Mouse (Mus musculus): ENCODE results near the gene Bcl7a. TPM values are rescaled to one million over a fixed set of nuclear protein-coding genes. Genes with fewer than 3 reads are reported as not detected.

Gene Bcl7a
- polyA plus RNA-seq, 1 experiment from 2014 or later: 12.1 TPM

DNA sequence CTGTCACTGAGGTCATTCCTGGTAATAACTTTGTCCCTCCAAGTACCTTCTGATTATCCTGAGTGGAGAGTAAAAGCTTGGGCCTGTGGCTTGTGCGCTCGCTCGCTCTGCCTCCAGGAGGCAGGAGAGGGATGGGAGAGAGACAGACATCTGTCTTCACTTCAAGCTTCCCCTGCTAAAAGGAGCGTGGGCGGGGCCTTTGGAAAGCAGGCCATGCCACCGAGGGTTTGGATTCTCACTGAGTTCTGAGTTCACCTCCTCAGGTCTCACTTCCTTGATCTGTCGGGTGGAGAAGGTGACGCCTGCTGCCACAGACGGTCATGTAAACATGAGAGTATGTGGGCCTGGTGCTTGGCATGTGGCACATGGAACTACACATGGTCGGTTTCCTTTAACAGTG, 6.8 kb downstream of the Bcl7a start:
- Histone ChIP-seq H3K9ac (ENCODE audit: low read length) (no peak overlapping the region), H3K27ac (replicated peaks in 1 of 2; ENCODE audit: control insufficient read depth in 1 of 2, insufficient read depth in 1 of 2, low read depth in 2 of 2, low read length in 2 of 2) (peak overlapping the region in 1 of 2 experiments; percentile 41; a peak in 1 of 4 replicates), H3K4me2 (ENCODE audit: low read length) (no peak overlapping the region), H3K27me3 (ENCODE audit: control insufficient read depth, insufficient read depth, low read length) (no peaks in the 10 kb centered on the region), H3K9me3 (ENCODE audit: control insufficient read depth, low read length) (no peaks in the 10 kb centered on the region), H3K4me3 (ENCODE audit: control insufficient read depth in 1 of 2, insufficient read depth in 1 of 2, low read depth in 1 of 2, low read length in 2 of 2) (no peak overlapping the region), H3K4me1 (ENCODE audit: control insufficient read depth in 2 of 2, insufficient read depth in 2 of 2, low read length in 2 of 2) (peaks cover 32 to 45% of the 10 kb centered on the region in 2 experiments), H3K36me3 (ENCODE audit: control insufficient read depth, insufficient read depth, low read length) (peaks cover 10% of the 10 kb centered on the region)
- ATAC-seq (ENCODE audit: insufficient number of reproducible peaks, insufficient read depth, low FRiP score, low read depth): no peak
- WGBS: 30% methylated on average over 10 of the region's 10 CpGs

DNA sequence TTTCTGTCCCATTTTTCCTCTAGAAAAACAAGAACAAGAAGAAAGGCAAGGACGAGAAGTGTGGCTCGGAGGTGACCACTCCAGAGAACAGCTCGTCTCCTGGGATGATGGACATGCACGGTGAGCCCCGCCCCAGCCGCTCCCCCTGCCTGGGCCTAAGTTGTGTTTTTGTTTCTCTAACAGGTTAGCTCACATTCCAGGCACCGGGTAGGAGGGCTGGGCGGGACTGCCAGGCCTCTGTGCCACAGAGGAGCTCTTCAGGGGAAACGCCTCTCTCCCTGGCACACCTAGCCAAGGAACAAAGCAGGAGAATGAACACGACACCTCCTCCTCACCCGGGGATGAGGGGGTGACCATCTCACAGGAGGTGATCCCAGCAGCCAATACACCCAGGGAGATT, 12.3 kb downstream of the Bcl7a start:
- Histone ChIP-seq H3K27ac (replicated peaks in 1 of 2; ENCODE audit: control insufficient read depth in 1 of 2, insufficient read depth in 1 of 2, low read depth in 2 of 2, low read length in 2 of 2) (no peak overlapping the region), H3K4me3 (ENCODE audit: control insufficient read depth in 1 of 2, insufficient read depth in 1 of 2, low read depth in 1 of 2, low read length in 2 of 2) (no peak overlapping the region), H3K4me1 (ENCODE audit: control insufficient read depth in 2 of 2, insufficient read depth in 2 of 2, low read length in 2 of 2) (peaks cover 11% of the 10 kb centered on the region in 2 experiments), H3K27me3 (ENCODE audit: control insufficient read depth, insufficient read depth, low read length) (no peaks in the 10 kb centered on the region), H3K4me2 (ENCODE audit: low read length) (no peak overlapping the region), H3K36me3 (ENCODE audit: control insufficient read depth, insufficient read depth, low read length) (peaks cover 65% of the 10 kb centered on the region), H3K9me3 (ENCODE audit: control insufficient read depth, low read length) (no peaks in the 10 kb centered on the region), H3K9ac (ENCODE audit: low read length) (no peak overlapping the region)
- ATAC-seq (ENCODE audit: insufficient number of reproducible peaks, insufficient read depth, low FRiP score, low read depth): no peak
- WGBS: 72% methylated on average over 11 of the region's 11 CpGs

DNA sequence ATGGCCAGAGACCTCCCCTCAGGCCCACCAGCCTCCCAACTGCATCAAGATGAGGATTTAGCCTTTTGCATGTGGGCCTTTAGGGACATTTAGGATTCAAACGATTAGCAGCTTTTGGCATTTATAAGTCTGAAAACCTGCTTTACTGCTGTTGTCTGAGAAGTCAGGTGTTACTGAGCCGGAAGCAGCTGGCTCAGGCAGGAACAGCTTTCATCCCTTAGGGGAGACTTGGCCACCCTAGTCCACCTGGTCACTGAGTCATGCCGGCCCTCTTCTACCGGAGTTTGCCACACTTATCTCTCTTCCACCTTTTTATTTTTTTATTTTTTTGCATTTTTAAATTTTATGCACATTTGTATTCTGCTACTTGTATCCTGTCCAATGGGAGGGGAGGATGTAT, 13.6 kb downstream of the Bcl7a start:
- no peak for ATAC-seq (ENCODE audit: insufficient number of reproducible peaks, insufficient read depth, low FRiP score, low read depth)
- WGBS: 93% methylated on average over 4 of the region's 4 CpGs

DNA sequence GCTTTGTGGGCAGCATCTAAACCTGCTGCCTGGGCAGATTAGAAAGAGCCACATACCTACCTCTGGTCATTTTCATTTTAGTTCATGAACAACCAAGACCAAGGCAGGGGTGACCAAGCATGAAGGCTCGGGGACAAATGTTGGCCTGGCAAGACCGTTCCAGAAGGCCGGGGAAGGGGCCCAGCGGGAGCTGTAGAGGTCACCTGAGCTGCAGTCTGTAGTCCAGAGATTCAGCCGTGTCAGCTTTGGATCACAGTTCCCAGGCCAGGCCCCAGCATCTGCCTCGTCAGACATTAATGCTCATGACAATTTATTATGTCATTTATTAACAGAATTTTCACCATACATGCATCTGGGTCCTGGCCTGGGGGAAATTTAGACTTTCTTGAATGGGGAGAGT, 15.8 kb downstream of the Bcl7a start:
- Histone ChIP-seq H3K9ac (ENCODE audit: low read length) (no peak overlapping the region), H3K9me3 (ENCODE audit: control insufficient read depth, low read length) (no peaks in the 10 kb centered on the region), H3K27me3 (ENCODE audit: control insufficient read depth, insufficient read depth, low read length) (no peaks in the 10 kb centered on the region), H3K4me2 (ENCODE audit: low read length) (no peak overlapping the region), H3K4me3 (ENCODE audit: control insufficient read depth in 1 of 2, insufficient read depth in 1 of 2, low read depth in 1 of 2, low read length in 2 of 2) (no peak overlapping the region), H3K36me3 (ENCODE audit: control insufficient read depth, insufficient read depth, low read length) (peaks cover 91% of the 10 kb centered on the region), H3K27ac (replicated peaks in 1 of 2; ENCODE audit: control insufficient read depth in 1 of 2, insufficient read depth in 1 of 2, low read depth in 2 of 2, low read length in 2 of 2) (no peak overlapping the region), H3K4me1 (ENCODE audit: control insufficient read depth in 2 of 2, insufficient read depth in 2 of 2, low read length in 2 of 2) (peaks cover 8 to 12% of the 10 kb centered on the region in 2 experiments)
- 91% methylated on average over 6 of the region's 6 CpGs for WGBS
- no peak for ATAC-seq (ENCODE audit: insufficient number of reproducible peaks, insufficient read depth, low FRiP score, low read depth)

More for the DNA sequence above, 13.6 kb downstream of the Bcl7a start:
- Histone ChIP-seq H3K4me2 (ENCODE audit: low read length) (no peak overlapping the region), H3K36me3 (ENCODE audit: control insufficient read depth, insufficient read depth, low read length) (peaks cover 78% of the 10 kb centered on the region), H3K4me1 (ENCODE audit: control insufficient read depth in 2 of 2, insufficient read depth in 2 of 2, low read length in 2 of 2) (peaks cover 7 to 9% of the 10 kb centered on the region in 2 experiments), H3K27me3 (ENCODE audit: control insufficient read depth, insufficient read depth, low read length) (no peaks in the 10 kb centered on the region), H3K27ac (replicated peaks in 1 of 2; ENCODE audit: control insufficient read depth in 1 of 2, insufficient read depth in 1 of 2, low read depth in 2 of 2, low read length in 2 of 2) (no peak overlapping the region), H3K4me3 (ENCODE audit: control insufficient read depth in 1 of 2, insufficient read depth in 1 of 2, low read depth in 1 of 2, low read length in 2 of 2) (no peak overlapping the region), H3K9me3 (ENCODE audit: control insufficient read depth, low read length) (no peaks in the 10 kb centered on the region), H3K9ac (ENCODE audit: low read length) (no peak overlapping the region)

DNA sequence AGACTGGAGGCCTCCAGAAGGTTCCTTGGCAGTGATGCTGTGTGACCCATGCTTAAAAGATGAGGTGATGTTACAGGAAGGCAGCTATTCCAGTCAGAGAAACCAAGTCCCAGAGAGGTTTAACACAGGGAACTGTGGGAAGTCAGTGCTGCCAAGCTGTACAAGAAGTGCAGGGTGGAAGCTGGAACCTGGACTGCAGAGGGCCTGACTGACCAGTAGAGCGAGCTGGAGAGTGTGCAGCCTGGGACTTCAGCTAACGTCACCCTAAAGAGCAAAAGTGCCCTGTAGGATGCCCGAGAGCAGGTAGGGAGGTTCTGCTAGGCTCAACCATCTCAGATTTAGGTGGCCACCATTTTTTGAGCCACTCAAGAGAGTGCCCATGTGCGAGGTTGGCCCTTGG, 19.3 kb downstream of the Bcl7a start:
- peaks cover 72% of the 10 kb centered on the region for H3K36me3 ChIP-seq (ENCODE audit: control insufficient read depth, insufficient read depth, low read length)
- H3K4me2 ChIP-seq (ENCODE audit: low read length): no peak overlapping the region
- H3K9me3 ChIP-seq (ENCODE audit: control insufficient read depth, low read length): no peaks in the 10 kb centered on the region
- no peak overlapping the region for H3K4me3 ChIP-seq (ENCODE audit: control insufficient read depth in 1 of 2, insufficient read depth in 1 of 2, low read depth in 1 of 2, low read length in 2 of 2)
- 86% methylated on average over 4 of the region's 4 CpGs for WGBS
- H3K27me3 ChIP-seq (ENCODE audit: control insufficient read depth, insufficient read depth, low read length): no peaks in the 10 kb centered on the region
- peaks cover 11 to 22% of the 10 kb centered on the region in 2 experiments for H3K4me1 ChIP-seq (ENCODE audit: control insufficient read depth in 2 of 2, insufficient read depth in 2 of 2, low read length in 2 of 2)
- H3K9ac ChIP-seq (ENCODE audit: low read length): no peak overlapping the region
- no peak for ATAC-seq (ENCODE audit: insufficient number of reproducible peaks, insufficient read depth, low FRiP score, low read depth)
- H3K27ac ChIP-seq (replicated peaks in 1 of 2; ENCODE audit: control insufficient read depth in 1 of 2, insufficient read depth in 1 of 2, low read depth in 2 of 2, low read length in 2 of 2): no peak overlapping the region

DNA sequence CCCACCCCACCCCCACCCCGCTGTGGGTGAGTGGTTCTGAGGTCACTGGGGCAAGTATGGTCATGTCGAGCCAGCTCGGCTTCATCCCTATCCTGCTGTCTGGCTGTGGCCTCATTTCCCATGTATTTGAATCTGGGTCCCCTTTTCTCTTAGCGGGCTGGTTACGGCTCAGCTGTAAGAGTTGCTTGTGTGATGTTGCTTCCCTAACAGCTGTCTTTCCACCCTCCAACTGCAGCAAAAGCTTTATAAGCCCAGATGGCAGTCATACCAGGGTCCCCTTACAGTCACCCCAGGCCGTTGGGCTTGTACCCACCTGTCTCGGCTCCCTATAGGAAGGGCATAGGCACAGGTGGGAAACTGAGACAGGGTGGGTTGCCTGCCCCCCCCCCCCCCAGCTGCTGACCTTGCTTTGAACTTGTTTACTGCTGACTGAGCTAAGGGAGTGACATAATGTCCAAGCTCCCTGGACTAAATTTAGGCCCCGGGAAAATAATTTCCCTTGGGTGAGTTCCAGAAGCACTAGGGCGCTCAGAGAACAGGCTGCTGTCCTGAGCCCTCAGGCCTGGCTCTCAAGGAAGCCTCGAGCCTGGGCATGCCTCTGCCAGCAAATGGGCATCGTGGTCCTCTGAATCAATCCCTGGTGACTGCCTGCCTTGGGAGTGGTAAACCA, 20.8 kb downstream of the Bcl7a start:
- no peak overlapping the region for H3K4me3 ChIP-seq (ENCODE audit: control insufficient read depth in 1 of 2, insufficient read depth in 1 of 2, low read depth in 1 of 2, low read length in 2 of 2)
- peak overlapping the region; percentile 87 to 88 for H3K27ac ChIP-seq (replicated peaks in 1 of 2; ENCODE audit: control insufficient read depth in 1 of 2, insufficient read depth in 1 of 2, low read depth in 2 of 2, low read length in 2 of 2)
- WGBS: 46% methylated on average over 11 of the region's 11 CpGs
- peak overlapping the region; percentile 34 for H3K9ac ChIP-seq (ENCODE audit: low read length)
- ATAC-seq (ENCODE audit: insufficient number of reproducible peaks, insufficient read depth, low FRiP score, low read depth): peak; percentile 33; the same call in 1 of the 2 replicates
- no peaks in the 10 kb centered on the region for H3K9me3 ChIP-seq (ENCODE audit: control insufficient read depth, low read length)
- H3K27me3 ChIP-seq (ENCODE audit: control insufficient read depth, insufficient read depth, low read length): no peaks in the 10 kb centered on the region
- peaks cover 66% of the 10 kb centered on the region for H3K36me3 ChIP-seq (ENCODE audit: control insufficient read depth, insufficient read depth, low read length)
- H3K4me1 ChIP-seq (ENCODE audit: control insufficient read depth in 2 of 2, insufficient read depth in 2 of 2, low read length in 2 of 2): peaks cover 11 to 22% of the 10 kb centered on the region in 2 experiments
- no peak overlapping the region; the same call in 1 of the 2 replicates for H3K4me2 ChIP-seq (ENCODE audit: low read length)

DNA sequence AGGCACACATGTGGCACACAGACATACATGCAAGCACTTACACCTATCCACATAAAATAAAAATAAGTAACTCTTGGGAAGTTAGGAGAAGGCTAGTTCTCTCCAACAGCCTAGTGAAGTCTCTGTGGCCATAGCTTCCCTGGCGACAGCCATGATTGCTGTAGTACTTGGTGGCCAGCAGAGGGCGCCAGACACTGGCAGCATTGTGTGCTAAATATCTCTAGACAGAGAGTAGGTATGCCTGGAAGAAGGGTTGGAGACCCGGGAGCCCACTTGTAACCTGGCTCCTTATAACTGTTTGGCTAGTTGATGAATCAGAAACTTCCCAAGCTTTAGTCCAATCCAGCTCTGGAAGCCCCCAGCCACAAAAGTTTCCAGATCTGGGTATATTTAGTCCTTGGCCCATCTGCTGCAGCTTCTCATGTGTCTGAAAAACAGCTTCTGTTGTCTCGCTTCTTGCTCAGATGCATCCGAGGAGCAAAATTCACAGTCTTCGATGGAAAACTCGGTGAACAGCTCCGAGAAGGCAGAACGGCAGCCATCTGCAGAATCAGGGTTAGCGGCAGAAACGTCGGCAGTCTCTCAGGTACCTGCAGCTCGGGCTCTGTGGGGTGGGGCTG, 25.3 kb downstream of the Bcl7a start:
- Histone ChIP-seq H3K4me3 (ENCODE audit: control insufficient read depth in 1 of 2, insufficient read depth in 1 of 2, low read depth in 1 of 2, low read length in 2 of 2) (no peak overlapping the region), H3K4me1 (ENCODE audit: control insufficient read depth in 2 of 2, insufficient read depth in 2 of 2, low read length in 2 of 2) (peaks cover 6 to 14% of the 10 kb centered on the region in 2 experiments), H3K9ac (ENCODE audit: low read length) (no peak overlapping the region), H3K27me3 (ENCODE audit: control insufficient read depth, insufficient read depth, low read length) (no peaks in the 10 kb centered on the region), H3K9me3 (ENCODE audit: control insufficient read depth, low read length) (no peaks in the 10 kb centered on the region), H3K4me2 (ENCODE audit: low read length) (no peak overlapping the region), H3K27ac (replicated peaks in 1 of 2; ENCODE audit: control insufficient read depth in 1 of 2, insufficient read depth in 1 of 2, low read depth in 2 of 2, low read length in 2 of 2) (no peak overlapping the region), H3K36me3 (ENCODE audit: control insufficient read depth, insufficient read depth, low read length) (peaks cover 69% of the 10 kb centered on the region)
- WGBS: 77% methylated on average over 13 of the region's 13 CpGs
- no peak for ATAC-seq (ENCODE audit: insufficient number of reproducible peaks, insufficient read depth, low FRiP score, low read depth)
